Mouse (Mus musculus) kidney, adult 9 months (tissue): ENCODE measurements at regions not wholly inside any gene's neighbourhood (a gene's known extent, or its start where the extent isn't known, plus 50 kb on each side); places are given as distances from the start of the nearest gene placed in this dataset.

ENCODE experiments used
- DNase-seq: peaks from one replicate; pipeline ENCODE4 v3.0.0; 2022

DNA sequence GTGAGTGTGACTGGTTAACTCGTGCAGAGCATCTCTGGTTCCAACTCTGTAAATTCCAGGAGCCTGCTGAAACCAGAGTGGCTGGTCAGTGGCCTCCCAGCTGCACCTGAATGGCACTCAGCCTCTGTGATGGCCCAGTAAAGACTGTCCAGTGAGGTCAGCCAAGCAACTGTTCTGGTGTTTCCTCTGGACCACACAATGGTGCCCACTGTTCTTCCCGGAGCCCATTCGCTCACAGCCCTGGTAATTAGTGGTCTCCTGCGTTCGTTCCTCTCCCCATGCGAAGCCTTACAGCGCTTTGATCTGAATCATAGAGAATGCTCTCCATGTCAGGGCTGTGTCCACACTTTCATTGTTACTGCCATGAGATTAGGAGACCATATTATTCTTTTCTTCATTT is 75.5 kb downstream of the Enkur start:
- DNase-seq: no peak

DNA sequence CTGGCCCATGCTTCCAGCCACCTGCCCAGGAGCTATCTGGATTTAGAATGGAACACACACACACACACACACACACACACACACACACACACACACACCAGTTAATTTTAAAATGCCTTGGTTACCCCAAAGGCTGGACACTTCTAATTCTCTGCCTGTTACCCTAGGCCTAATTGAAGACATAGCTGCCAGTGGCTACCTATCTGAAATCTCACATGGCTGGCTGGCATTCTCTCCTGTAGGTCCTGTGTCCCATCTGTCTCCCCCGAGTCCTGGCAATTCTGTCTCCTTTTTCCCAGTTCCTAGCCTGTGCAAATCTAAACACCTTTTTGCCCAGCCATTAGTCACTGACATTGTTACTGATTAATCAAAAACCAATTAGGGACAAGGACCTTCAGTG is 78.6 kb downstream of the Enkur start:
- no peak for DNase-seq

DNA sequence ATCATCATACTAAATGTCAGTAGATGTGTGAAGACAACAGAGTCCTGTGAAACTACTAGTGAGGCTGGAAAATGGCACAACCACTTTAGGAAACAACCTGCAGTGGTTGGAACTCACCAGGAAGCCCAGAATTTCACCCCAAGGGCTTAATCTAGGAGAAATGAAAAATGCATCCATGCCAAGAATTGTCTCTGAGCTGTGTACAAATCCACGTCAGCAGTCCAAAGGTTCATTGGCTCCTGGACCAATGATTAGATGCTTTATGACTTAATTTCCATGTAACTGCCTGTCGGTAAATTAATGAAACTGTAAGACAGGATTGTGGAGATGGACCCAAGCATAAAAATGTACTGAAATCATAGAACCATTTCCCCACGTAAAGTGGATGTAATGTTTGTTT is 82.7 kb downstream of the Enkur start:
- DNase-seq: no peak

DNA sequence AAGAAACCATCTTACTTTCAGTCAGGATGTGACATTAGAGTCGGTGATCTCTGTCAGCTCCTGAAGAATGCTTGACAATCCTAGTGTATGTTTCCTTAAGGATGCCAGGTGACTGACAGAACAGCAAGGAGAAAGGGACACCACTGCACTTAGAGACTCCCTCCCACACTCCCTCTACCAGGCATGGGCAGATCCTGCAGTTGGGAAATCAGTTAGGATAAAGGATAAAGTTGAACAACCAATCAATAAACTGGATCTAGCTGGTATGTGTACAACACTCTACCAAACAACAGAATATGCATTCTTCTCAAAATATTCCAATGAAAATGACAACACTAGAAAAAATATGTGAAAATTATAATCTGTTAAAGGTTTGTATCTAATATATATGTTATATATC is 83.5 kb downstream of the Enkur start:
- DNase-seq: no peak

DNA sequence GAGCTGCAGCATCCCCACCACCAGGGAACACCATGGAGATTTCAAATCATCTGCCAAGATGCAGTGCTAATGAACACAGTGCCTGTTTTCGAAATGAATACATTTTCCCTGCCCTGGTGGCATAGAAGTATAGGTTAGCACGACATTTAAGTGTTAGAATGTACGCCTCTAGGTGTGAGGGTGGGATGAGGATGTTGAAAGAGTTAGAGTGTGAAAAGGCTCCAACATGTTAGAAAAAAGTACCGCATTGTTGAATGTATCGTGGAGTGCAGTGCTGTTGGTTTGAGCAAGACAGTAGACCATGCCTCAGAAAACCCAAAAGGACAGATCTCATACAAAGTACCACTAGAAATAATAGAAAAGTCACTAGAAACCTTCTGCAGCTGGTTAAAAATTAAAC is 88.3 kb downstream of the Enkur start:
- DNase-seq: no peak

DNA sequence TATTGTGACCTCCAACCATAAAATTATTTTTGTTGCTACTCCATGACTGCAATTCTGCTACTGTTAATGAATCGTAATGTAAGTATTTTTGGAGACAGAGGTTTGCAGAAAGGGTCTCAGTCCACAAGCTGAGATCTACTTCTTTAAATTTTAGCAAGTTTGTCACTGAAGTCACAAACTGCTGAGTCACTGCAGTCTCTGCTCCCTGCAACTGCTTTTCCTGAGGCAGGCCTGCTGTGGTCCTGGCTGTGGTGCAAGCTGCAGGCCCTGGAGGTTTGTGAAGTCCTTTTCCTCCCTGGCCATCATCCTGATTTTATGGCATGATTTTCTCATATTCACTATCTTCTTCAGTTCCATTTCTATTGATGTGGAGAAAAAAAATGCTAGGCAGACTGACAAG is 93.6 kb downstream of the Enkur start:
- no peak for DNase-seq

DNA sequence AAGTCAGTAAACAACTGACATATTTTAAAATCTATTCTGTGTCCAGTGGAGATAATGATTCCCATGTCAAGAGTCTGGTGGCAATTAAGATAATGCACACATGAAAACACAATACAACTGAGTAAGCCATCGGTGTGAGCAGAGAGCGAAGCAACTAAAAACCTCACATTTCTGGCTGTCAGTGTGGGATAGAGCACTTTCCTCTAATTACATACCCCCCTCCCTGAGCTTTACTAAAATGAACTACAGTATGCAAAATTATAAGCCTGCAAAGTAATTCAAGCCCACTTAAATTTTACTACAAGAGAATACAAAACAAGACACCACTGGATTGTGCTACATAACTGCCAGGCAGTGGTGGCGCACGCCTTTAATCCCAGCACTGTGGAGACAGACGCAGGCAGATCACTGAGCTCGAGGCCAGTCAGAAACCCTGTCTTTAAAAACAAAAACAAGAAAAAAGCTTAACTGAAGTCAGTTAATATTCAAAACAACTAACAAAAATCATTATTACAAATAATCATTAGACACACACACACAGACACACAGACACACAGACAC is 104.8 kb downstream of the Enkur start:
- DNase-seq: no peak

DNA sequence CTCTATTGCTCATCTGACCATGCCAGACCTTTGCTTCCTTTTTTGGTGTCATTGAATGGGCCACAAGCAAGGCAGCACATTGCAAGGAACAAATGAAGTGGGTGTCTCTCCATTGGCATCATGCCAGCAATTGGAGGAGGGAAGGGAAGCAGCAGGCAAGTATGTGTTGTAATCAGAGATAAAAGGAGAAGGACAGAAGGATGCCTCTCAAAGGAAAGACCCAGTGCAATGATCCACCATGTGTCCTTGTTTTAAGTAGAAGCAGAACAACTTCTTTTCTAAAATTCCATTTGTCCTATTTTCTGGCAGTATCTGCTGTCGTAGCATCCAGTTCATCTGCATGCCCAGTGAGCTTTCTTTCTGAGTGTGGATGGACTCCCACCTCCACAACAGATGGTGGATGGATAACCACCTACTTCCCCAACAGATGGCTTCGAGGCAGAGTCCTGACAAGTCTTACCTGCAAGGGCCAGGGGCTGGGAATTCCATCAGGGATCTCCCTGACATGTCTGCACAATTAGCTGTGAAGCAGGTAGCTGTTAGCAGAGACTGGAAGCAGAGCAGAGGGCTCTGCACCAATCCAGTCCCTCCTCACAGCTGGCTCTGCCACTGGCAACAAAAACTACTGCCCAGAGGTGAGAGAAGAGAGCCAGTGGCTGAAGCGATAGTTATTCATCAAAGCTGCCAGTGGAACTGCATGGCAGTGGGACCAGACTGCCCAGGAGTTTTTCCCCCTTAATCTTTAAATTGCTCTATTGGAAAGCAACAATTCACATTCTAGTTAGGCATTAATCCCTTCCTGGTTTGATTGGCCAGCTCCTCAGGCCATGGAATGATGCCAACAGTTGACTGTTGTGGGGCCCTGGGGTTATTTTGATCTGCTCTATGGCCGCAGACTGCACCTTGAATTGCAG is 113.8 kb downstream of the Enkur start:
- peak; percentile 48 for DNase-seq

DNA sequence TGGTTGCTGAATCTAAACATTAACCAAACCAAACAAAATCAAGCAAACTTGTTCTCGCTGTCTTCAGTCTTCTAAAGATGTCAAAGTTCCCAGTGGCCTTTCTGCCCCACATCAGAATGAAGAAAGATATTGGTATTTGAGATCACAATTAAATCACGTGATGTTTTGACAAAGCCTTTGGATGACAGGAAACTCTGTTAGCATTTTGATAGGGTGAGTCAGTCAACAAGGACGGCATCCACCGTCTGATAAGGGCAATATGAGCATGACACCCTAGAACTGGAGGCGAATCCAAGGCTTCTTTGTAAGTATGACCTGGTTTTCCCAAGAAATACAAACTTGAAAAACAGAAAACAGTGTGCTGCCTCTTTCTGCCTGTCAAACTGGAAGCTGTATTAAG is 116.8 kb upstream of the Arhgap21 start:
- DNase-seq: no peak

DNA sequence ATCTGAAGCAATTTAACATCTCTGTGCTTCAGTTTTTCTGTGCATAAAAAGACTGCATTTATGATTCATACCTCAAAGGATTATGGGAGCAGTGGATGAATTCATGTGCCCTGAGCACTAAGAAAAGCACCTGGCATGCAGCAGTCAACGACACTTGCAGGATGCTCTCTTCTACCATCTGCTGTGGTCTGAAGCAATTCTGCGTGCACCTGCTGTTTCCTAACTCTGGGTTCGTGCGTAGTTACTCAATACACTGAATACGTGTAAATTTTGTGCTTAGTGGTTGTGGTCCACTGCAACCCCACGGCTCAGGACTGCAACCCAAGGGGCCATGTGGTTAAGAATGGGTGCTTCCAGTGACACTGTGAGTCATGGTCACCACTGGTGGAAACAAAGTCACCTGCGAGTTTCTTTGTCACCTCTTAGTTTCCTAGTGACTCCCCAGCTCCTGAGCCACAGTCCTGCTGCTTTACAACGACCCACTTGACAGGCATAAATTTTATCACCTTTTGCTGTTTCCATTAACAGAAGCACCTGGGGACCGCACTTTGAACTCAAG is 98.7 kb upstream of the Arhgap21 start:
- no peak for DNase-seq

DNA sequence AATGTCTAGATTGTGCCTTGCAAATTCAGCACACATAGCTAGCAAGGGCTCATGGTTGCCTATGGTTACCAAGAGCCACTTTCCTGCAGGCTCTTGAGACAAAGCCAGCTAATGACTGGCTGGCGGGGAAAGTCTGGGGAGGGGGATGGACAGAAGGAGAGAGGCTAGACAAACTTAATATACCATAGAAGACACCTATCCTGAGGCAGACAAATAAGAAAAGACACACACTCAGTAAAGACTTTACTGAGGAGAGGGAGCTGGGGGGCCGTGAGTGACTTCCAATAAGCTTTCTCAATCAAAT is 91.6 kb upstream of the Arhgap21 start:
- DNase-seq: no peak

DNA sequence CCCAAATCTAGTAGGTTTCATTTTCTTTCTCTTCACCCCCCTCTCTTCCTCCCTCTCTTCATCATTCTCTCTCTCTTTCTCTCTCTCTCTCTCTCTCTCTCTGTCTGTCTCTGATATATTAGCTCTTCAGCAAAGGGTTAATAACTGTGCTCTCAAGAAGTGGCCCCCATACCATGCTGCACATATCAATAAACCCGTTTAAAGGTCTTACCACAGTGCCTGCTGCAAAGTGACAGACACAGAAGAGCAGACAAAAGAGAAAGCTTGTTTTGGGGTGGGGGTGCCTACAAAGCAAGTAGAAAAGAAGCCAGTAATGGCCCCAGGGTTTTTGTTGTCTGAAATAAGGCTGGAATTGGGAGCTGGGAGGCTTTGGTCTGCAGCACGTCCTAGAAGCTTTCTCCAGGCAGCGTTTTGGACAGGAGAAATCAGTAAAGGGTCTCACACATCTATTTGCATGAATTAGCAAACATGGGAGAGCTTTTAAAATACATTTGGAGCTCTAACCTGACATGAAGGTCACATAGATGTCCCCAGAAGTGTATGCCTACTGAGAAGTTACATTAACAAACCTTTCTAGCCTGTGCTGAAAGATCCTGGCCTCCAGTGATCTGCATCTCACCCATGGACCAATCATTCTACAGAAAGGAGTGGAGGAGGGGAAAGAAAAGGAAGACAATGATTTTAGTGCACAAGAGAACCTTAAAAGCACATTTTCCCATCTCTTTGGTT is 91.1 kb upstream of the Arhgap21 start:
- DNase-seq: no peak

DNA sequence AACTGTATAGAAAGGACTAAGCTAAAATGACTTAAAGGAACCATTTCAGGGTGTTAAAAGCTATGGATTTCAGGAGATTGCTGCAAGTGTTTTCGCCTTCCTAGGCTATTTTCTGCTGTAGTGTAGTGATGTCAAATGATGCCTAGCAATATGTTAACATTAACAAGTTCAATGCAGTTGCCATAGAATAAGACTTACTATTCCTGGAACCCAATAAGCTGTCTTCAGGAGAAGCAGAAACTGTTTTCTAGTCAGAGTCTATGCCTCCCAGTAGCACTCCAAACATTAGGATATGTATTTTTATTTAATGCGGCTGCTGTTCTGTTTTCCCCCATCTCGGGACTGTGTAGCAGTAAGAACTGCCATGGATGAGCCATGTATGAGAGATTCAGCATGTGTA is 90.3 kb upstream of the Arhgap21 start:
- DNase-seq: no peak

DNA sequence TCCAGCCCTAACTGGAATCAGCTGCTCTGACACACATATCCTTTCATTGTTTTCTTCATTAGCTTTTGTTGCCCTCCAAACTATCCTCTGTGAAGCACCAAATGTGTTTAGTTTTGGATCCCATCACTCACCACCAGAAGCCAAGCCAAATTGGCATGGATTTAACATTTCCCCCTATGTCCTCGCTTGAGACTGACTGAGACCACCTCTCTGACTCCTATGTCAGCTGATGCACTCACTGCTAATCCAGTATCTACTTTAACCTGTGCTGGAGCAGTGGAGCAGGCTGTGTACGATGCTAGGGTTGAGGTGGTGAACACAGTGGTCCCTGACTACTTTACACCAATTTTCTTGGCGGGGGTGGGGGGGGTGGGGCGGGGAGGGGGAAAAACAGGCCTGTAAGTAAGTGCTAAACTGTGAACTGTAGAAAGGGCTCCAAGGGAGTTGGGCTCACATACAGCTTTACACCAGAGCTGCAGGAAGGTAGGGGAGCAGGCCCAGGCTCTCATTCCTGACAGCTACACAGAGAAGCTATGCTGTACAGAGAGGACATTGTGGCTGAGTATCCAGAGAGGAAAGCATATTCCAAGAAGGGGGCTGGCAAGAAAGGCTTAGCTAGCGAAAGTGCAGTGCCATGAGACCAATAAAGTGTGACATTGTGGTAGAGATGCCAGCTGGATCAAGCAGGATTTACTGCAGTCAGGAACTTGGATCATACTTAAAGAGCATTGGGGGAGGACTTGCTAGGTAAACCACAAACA is 87.9 kb upstream of the Arhgap21 start:
- DNase-seq: no peak

DNA sequence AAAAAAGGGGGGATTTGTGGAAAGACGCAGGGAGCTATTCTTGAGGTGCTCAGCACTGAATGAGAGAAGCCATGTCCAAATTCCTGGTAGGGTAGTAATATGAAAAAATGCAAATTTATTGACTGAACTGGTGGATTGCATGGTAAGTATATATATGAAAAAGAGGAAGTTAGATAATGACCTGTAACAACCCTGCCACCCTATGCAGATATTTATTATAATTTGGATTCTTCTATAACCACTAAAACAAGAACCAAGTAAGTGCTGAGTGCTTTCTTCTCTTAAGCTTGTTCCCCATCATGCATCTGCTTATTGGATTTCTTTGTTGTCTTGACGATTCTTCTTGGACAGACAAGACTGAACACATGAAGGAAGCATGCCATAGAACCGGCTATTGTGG is 86.7 kb upstream of the Arhgap21 start:
- no peak for DNase-seq

DNA sequence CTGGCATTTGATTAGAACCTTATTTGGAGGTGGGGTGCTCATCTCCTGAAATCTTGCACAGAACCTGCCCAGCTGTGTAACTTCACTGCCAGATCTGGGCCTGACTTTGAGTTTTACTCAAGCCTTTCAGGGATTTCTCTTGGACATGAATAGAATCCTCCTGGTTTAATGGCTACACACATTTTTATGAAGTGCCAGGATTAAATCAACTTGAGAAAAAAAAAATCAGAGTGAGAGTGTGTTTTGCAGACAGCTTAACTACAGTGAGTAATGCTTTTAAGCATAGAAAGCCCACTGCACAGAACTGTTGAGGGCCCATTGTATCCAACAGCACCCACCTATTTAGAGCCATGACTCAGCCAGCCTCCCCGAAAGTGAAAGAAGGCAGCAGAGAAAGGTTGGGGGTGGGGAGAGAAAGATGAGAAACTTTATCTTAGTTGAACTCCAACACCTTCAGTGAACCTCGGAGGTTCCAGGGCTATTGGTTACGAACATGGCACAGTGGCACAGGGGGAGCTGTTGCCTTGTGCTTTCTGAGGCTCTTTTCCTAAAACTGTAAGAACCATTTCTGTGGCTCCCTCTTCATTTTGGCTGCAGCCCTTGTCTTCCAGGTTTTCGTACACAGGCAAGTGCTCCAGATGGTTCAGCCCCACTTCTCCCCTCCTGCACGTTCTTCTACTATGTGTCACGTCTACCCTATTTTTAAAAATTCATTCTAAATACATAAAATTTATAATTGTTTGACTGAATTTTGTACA is 85.8 kb upstream of the Arhgap21 start:
- DNase-seq: no peak

DNA sequence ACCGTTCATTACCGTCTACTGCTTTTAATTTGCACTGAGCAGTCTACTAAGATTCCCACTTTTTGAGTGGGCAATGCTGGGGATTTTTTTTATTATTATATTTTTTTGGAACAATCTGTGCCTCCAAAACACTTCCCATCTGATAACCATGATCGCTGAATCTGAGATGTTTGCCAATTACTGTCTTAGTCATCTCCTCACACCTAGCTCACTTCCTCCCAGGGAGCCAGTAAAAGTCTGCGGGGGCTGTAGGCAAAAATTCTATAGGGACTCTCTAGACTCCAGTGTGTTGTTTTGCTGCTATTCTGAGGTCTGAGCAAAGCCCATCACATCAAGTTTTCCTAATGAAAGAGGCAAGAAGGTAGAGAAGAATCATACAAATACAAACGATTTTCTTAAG is 84.9 kb upstream of the Arhgap21 start:
- DNase-seq: no peak

DNA sequence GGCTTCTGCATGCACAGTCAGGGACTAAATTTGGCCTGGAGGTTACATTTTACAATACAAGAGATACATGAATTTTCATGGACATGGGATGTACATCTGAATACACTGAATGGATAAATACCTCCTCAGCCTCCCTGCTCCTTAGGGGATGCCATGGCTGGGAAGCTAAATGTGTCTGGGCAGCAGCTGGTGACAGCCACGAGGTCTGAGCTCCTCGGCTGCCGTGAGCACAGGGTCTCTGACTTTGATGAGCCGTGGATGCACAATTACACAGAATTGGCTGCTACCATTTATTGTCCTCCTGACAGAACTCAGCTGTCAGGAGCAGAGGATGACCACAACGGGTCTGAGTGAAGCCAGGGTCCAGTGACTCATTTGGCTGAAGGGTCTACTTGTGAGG is 80.3 kb upstream of the Arhgap21 start:
- DNase-seq: no peak

DNA sequence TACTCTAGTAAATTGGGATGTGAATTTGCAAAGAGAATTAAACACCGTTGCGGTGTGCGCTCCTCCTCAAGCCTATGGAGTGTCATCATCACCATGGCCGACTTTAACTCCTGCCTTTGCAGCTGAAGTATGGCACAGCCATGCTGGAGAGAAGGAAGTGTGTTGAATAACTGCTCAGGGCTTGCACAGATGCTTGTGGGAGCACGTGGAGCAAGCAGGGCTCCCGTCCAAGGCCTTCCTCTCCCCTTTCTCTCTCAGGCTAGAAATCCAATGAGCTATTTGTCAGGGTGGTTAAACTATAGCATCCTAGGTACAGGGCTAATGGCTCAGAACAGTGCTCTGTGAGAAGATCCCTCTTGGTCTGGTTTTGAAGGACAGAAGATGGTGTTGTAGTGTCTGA is 79.5 kb upstream of the Arhgap21 start:
- no peak for DNase-seq

DNA sequence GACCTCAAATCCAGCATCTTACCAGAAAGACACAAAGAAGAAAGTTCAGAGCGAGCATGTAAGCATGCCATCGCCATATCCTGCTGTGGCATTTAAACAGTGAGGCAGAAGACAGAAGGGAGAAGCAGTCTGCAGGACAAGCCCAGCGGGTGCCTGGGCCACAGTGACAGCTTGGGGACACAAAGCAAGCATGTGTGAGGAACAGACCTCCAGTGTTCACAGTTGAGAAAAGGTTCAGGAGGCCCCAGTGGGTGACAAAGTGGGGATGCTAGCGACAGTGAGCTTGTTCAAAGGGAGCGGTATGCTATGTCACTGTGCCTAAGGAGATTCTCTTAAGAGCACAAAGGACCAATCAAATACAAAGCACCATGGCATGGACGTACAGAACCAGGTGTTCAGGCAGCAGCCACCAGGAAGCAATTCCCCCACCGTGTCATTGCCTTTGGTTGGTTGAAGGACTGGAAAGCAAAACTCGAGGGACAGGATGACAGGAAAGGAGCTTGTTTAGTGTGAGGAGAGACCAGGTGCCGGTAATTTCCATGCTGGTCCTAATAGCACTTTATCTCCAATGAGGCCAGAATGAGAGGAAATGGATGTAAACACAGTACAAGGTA is 77.9 kb upstream of the Arhgap21 start:
- DNase-seq: no peak

DNA sequence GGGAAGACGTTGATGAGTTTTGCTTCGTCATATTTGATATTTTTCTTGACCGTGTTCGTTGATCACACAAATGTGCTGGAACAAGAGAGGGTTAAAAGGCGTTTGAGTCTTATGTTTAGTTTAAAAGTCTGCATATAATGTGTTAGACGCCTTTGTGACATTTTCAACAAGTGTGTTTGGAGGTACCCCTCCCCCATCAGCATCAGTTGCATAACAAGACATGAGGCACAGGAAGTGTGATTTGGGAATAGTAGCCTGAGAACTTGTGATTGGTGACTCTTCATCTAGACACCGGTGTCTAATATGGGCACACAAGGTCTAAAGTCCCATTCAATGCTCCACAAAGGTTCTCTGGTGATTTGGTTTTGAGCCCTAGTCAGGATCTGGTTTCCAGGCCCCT is 76.1 kb upstream of the Arhgap21 start:
- DNase-seq: no peak

DNA sequence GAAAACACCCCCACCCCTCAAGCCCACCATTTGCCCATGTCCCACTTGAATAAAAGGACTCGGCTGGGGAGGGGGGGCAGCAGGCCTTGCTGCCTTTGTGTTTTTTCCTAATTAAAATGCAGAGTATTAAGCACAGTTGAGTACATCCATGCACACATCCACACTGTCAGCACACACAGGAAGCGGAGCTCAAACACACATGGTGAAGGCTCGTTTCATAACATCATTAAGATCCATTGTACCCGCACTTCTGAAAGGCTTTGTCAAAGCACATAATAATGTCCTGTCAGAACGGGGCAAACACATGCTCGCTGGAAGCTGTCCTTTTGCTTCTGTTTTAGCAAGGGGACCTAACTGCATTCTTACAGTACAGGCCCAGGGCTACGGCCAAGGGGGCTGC is 75.3 kb upstream of the Arhgap21 start:
- no peak for DNase-seq
